ENCODE assay signal across 12 mouse cellular contexts in the genomic region with DNA sequence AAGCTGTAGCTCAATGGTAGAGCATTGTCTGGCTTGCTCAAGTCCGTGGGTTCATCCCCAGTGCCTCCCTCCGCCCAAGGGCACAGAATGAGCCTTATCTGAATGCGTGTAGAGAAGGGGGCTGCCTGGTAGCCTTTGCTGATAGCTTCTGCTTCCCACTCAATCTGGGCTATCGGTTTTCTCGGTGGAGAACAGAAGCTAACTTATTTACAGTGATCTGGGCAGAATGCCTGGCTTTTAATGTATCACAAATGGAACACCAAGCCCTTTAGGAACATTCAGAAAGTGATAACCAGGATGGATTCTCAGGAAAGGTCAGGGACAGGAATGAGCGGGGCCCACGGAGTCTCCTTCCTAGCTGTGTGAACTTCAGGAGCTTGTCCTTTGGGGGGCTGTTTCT.
"Had no signal": no experiment of that assay in that cellular context is flagged by ENCODE, and none has a peak within 500 bp of the region (broad histone marks: within the 10 kb centered on the region; RNA-seq: fewer than 3 reads in every experiment).

No protein-coding gene starts in this region.

- DNase-seq: retina, postnatal 1 day; right cerebral cortex, adult 18-20 months; right cerebral cortex, postnatal 14 days; right cerebral cortex, postnatal 25 days; right cerebral cortex, postnatal 4 days; spleen, adult 18-20 months; thymus, adult 18-20 months; thymus, adult 2 months; thymus, postnatal 14 days; thymus, postnatal 25 days; thymus, postnatal 36 days; thymus, postnatal 4 days had no signal
